Mouse (Mus musculus): ENCODE measurements around the gene Sh2b2.

- no peak for TF ChIP-seq CTCF (IDR thresholded peaks at IDR 0.05; ENCODE audit: control insufficient read depth, insufficient read depth, insufficient read length)
- no peak for TF ChIP-seq CEBPB (IDR thresholded peaks at IDR 0.05; ENCODE audit: low read depth)
- TF ChIP-seq MAX (IDR thresholded peaks at IDR 0.05) = no peak
Measured at GRCm38 (mm10) chr5:136218585-136218984, 27.8 kb downstream of the Sh2b2 start.

Data from C2C12 (cell line).